Mouse (Mus musculus): ENCODE results near the gene Gm47791.

The Gm47791 gene

DNA sequence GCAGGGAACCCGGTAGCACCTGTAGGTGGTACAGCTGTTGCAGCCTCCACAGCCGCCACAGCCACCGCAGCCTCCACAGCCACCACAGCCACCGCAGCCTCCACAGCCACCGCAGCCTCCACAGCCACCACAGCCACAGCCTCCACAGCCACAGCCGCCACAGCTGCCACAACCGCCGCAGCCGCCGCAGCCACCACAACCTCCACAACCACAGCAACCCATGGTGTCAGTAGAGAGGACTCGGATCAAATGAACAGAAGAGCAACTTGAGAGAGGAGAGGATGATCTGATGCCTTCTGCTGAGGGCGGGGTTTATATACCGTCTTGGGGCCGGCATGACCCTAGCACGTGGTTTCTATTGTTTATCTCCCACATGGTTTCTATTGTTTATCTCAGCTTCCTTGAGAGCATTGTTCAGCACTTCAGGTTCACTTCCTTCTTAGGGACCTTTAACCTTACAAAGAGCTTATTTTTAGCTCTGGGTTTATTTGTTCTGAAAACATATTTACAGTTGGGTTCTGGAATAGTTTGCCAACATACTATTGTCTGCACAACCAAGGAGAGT, at the start of gene Gm47791:
Gene Gm47791, minus strand, starts transcription at position 222 of the 565 bp plus-strand sequence.
- in situ Hi-C loops (cut with MboI, MseI), result no loop called here

- in situ Hi-C loops (cut with MboI, MseI), result no loop called here
Measured at GRCm38 (mm10) chr1:82820626-82821186, 49.7 kb upstream of the Gm47791 start.

GRCm38 (mm10) chr1:82820179-82820578, 49.1 kb upstream of the Gm47791 start:
- in situ Hi-C loops (cut with MboI, MseI), result no loop called here

- in situ Hi-C loops (cut with MboI, MseI), result no loop called here
Measured at GRCm38 (mm10) chr1:82819366-82819765, 48.3 kb upstream of the Gm47791 start.

DNA sequence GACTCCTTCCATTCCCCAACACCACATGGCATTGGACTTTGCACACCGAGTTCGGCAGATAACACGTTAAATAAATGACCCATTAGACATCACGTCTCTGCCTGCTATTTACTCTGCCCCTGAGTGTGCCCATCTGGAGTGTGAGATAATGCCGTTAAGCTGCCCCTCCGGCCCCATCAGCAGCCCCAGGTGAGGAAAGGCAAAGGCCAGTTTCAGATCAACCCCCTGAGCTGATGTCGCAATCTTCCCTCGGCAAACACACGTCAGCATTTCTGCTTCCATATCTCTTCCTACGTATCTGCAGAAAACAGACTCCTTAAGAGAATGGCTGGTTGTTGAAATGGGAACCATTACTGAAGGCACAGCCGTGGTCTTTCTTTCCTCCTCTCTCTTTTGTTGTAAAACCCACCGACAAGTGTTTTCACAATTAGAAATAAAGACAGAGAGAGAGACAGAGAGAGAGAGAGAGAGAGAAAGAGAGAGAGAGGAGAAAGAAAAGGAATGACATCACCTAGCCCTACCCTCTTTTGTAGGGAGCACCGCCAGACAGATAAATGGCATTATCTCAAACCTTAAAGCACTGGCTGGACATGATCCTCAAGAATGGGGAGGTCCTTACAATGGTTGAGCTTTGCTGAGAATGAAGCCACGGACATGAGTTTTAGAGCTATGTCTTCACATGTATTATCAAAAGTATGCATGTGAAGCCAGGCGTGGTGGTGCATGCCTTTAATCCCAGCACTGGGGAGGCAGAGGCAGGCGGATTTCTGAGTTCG, 45.1 kb upstream of the Gm47791 start:
- in situ Hi-C loops (cut with MboI, MseI), result no loop called here

DNA sequence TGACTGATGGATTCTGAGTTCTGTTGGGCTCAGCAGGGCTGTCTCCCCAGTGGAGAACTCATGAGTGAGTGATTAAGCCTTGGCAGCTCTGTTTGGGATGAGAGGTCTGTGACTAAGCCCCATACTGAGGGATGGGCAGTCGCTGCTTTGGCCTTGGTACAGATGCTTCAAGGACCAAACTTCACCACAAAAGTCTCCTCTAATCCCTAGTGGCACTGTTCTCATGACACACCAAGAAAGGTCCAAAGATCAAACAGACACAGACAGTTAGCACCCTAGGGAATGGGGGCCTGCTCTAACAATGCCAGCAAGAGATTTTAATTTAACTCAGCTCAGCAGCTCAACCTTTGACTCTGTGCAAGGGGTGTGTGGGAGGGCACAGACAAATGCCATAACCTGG, 40.7 kb upstream of the Gm47791 start:
- in situ Hi-C loops (cut with MboI, MseI), result no loop called here

DNA sequence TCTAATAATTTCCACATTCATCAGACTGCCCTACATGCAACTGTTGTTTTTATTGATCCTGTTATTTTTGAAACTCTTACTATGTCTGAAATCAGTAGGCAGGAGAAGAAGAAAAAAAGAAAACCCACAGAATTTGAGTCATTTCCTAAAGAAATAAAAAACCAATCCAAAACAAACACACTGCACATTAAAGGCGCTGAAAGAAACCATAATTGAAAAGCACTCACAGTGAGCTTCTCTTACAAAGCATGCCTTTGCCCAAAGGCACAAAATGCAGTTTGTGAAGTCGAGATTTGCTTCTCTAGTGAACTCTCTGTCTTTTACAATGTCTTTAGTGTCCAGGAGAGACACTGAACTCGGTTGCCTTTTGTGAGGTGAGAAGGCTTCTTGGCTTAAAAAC, 37.5 kb upstream of the Gm47791 start:
- in situ Hi-C loops (cut with MboI, MseI), result no loop called here

DNA sequence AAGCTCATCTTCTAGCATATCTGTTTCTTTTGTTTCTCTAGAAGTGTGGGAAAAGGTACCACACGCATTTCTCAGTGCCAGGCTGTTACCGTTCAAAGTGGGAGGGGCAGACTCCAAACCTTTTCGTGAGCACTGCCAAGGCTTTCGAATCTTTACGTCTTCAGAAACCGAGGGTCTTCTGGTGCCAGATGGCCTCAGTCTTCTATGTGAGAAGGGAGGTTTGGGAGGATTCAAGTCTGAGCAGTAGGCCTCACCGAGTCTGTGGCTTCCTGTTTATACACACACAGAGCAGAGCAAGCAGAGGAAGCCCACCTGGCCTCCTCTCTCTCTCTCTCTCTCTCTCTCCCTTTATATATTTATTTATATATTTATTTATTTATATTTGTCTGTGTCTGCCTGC, 36.2 kb upstream of the Gm47791 start:
- in situ Hi-C loops (cut with MboI, MseI), result no loop called here

GRCm38 (mm10) chr1:82806391-82806790, 35.3 kb upstream of the Gm47791 start:
- in situ Hi-C loops (cut with MboI, MseI), result no loop called here

DNA sequence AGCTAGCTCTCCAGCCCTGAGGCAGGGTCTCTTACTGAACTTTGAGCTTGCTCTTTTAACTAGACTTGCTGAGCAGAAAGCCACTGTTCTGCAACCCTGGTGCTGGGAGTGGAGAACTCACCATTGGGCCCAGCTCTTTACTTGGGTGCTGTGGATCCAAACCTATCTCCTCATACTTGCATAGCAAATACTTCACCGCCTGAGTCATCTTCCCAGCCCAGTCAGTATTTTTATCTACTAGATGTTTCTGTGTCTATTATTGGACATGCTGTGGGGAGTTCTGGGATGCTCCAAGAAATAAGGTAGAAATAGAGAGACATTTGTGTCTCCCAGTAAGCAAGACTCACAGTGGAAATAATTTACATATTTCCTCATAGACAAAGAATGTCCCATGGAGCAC, 33.0 kb upstream of the Gm47791 start:
- in situ Hi-C loops (cut with MboI, MseI), result no loop called here

DNA sequence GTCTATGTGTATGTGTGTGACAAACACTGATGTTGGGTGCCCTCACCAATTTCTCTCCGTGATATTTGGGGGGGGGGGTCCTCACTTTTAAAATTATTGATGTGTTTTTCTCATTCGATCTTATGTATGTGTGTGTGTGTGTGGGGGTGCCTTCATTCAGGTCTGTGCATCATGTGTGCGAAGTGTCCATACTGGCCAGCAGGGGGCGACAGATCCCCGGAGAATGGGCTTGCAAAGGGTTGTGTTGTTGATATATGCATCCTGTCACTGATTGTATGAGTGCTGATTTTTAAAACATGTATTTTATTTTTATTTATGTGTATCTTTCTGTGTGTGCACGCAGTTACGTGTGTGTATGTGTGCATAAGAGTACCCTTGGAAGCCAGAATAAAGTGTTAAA, 32.6 kb upstream of the Gm47791 start:
- in situ Hi-C loops (cut with MboI, MseI), result no loop called here

- in situ Hi-C loops (cut with MboI, MseI), result no loop called here
Measured at GRCm38 (mm10) chr1:82801105-82801783, 30.2 kb upstream of the Gm47791 start.

GRCm38 (mm10) chr1:82798922-82799321, 27.9 kb upstream of the Gm47791 start:
- in situ Hi-C loops (cut with MboI, MseI), result loop anchor here (5.0 to 25.0 kb wide), 2 partner anchors 103 to 913 kb away; no protein-coding TSS in a partner anchor

GRCm38 (mm10) chr1:82798304-82798703, 27.3 kb upstream of the Gm47791 start:
- in situ Hi-C loops (cut with MboI, MseI), result loop anchor here (5.0 to 25.0 kb wide), 2 partner anchors 104 to 914 kb away; no protein-coding TSS in a partner anchor

GRCm38 (mm10) chr1:82797088-82797487, 26.0 kb upstream of the Gm47791 start:
- in situ Hi-C loops (cut with MboI, MseI), result loop anchor here (5.0 to 25.0 kb wide), 2 partner anchors 105 to 915 kb away; no protein-coding TSS in a partner anchor

DNA sequence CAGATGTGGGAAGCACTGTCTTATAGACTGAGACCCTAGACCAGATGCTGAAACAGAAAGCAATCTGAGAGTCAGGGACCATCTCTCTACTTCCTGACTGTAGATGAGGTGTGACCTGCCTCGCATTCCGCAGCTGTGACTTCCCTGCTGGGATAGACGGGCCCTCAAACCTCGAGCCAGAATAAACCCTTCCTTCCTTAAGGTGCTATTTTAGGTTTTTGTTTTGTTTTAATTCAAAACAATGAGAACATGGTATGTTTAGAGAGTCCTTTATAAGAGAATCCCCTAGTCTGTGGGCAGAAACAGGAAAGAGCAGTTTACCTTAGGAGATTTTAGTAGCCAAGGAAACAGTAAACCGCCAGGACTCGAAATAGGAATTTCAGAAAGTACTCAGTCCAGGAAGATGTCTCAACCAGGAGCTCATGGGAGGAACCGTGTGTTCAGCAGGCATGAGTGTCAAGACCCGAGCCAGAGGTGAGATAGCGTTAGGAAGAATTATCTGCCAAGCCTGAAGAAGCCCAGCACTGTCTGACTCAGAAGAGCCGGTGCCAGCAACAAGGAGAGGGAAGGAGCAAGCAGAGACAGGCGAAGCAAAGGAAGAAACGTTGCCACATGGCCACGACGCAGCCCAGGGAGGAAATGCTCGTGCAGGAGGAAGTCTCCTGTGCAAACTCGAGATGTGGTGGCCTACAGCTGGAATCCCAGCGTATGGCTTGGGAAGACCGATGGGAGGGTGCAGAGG, 24.8 kb upstream of the Gm47791 start:
- in situ Hi-C loops (cut with MboI, MseI), result loop anchor here (5.0 to 25.0 kb wide), 2 partner anchors 106 to 916 kb away; no protein-coding TSS in a partner anchor

DNA sequence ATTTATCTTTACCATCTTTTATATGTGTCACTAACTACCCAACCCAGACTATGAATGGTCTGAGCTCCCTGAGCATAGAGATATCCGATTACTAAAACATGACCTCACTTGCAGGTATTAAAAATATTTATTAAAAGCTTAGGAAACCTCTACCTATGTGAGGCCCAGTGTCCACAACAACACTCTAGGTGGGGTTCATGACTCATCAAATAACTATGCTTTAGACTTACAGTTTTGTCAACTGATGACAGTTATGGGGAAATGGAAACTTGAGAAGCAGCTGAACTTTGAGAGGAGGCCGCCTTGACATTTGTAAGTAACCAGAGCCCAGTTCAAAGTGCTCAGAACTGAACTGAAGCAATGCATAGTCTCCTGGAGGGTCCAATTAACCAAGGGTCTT, 24.2 kb upstream of the Gm47791 start:
- in situ Hi-C loops (cut with MboI, MseI), result loop anchor here (5.0 to 25.0 kb wide), 2 partner anchors 107 to 917 kb away; no protein-coding TSS in a partner anchor

DNA sequence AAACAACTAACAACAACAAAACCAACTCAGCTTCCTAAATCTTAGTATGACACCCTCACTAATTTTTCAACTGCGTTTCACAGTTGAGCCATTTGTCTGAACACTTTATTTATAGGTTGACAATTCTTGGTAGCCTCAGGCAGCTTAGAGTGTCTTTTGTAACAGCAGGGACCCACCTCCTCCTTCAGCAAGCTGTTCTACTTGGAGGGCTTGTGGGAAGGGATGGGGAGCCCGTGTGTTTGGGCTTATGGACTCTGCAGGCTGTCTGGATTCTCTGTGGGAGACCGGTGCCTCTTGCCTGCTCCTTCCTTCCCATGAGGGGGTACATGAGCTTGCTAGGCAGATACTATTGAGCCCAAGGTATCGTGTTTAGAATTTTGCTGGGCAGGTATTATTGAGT, 22.9 kb upstream of the Gm47791 start:
- in situ Hi-C loops (cut with MboI, MseI), result loop anchor here (25.0 kb wide), 1 partner anchor 918 kb away; no protein-coding TSS in a partner anchor

DNA sequence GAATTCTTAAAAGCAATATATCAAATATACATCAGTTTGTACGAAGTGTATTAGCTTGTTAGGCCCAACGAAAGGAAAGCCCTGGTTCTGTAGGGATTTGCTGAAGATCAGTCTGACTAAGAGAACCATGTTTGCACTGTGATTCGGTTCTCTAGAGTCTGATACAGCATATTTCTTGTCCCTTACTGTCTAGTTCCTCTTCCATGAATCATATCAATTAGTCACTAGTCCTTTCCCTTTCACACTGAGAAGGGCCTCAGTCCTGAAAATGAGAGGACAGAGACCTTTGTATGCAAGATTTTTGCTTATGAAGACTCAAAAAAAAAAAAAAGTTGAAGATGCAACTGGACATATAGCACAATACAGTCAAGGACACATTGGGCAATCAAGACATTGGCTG, 22.1 kb upstream of the Gm47791 start:
- in situ Hi-C loops (cut with MboI, MseI), result loop anchor here (25.0 kb wide), 1 partner anchor 919 kb away; no protein-coding TSS in a partner anchor

GRCm38 (mm10) chr1:82792238-82792637, 21.2 kb upstream of the Gm47791 start:
- in situ Hi-C loops (cut with MboI, MseI), result loop anchor here (25.0 kb wide), 1 partner anchor 920 kb away; no protein-coding TSS in a partner anchor

GRCm38 (mm10) chr1:82791105-82791504, 20.1 kb upstream of the Gm47791 start:
- in situ Hi-C loops (cut with MboI, MseI), result loop anchor here (25.0 kb wide), 1 partner anchor 921 kb away; no protein-coding TSS in a partner anchor
